Mouse (Mus musculus): ENCODE results near the gene Tert. TPM values are rescaled to one million over a fixed set of nuclear protein-coding genes. Genes with fewer than 3 reads are reported as not detected.

The Tert gene
- polyA plus RNA-seq (2015; fragmentation: Illumina TruSeq; extraction: RNeasy Lipid Tissue Mini Kit (QIAGEN cat#74804); ENCODE audit: insufficient read depth, low read depth, low replicate concordance) = 3.1 TPM

GRCm38 (mm10) chr13:73626745-73627549, at the start of gene Tert:
Gene Tert (plus strand): TSS chr13:73626911.

GRCm38 (mm10) chr13:73603522-73604155, 23.1 kb upstream of the Tert start, which contains the start of gene Clptm1l:
Gene Clptm1l (plus strand): TSS chr13:73604006.

GRCm38 (mm10) chr13:73677853-73678252, 51.1 kb downstream of the Tert start, which contains the start of gene Slc6a18:
Gene Slc6a18 (minus strand): TSS chr13:73678023.

Other genes starting within 250 kb of the Tert start
- 9.1 TPM for gene Lpcat1, start 159.7 kb upstream of the Tert start, polyA plus RNA-seq (2015; fragmentation: Illumina TruSeq; extraction: RNeasy Lipid Tissue Mini Kit (QIAGEN cat#74804); ENCODE audit: insufficient read depth, low read depth, low replicate concordance)
- not detected for gene Slc6a3, start 90.2 kb upstream of the Tert start, polyA plus RNA-seq (2015; fragmentation: Illumina TruSeq; extraction: RNeasy Lipid Tissue Mini Kit (QIAGEN cat#74804); ENCODE audit: insufficient read depth, low read depth, low replicate concordance)
- gene Clptm1l, start 22.9 kb upstream of the Tert start, polyA plus RNA-seq (2015; fragmentation: Illumina TruSeq; extraction: RNeasy Lipid Tissue Mini Kit (QIAGEN cat#74804); ENCODE audit: insufficient read depth, low read depth, low replicate concordance) = 113 TPM
- gene Slc6a18, start 51.1 kb downstream of the Tert start, polyA plus RNA-seq (2015; fragmentation: Illumina TruSeq; extraction: RNeasy Lipid Tissue Mini Kit (QIAGEN cat#74804); ENCODE audit: insufficient read depth, low read depth, low replicate concordance) = not detected
- gene Slc6a19, start 78.0 kb downstream of the Tert start, polyA plus RNA-seq (2015; fragmentation: Illumina TruSeq; extraction: RNeasy Lipid Tissue Mini Kit (QIAGEN cat#74804); ENCODE audit: insufficient read depth, low read depth, low replicate concordance) = 0.30 TPM
- gene Slc12a7, start 106.2 kb downstream of the Tert start, polyA plus RNA-seq (2015; fragmentation: Illumina TruSeq; extraction: RNeasy Lipid Tissue Mini Kit (QIAGEN cat#74804); ENCODE audit: insufficient read depth, low read depth, low replicate concordance) = 23.0 TPM
- 0.98 TPM for gene Nkd2, start 220.7 kb downstream of the Tert start, polyA plus RNA-seq (2015; fragmentation: Illumina TruSeq; extraction: RNeasy Lipid Tissue Mini Kit (QIAGEN cat#74804); ENCODE audit: insufficient read depth, low read depth, low replicate concordance)

Data from pancreas, adult 10 weeks (tissue).